Mouse (Mus musculus): ENCODE results near the gene Mapk8. TPM values are rescaled to one million over a fixed set of nuclear protein-coding genes. Genes with fewer than 3 reads are reported as not detected.

Mapk8 gene
- total RNA-seq (2021) (10 to 100 TPM; 26.2 to 29.5 TPM), polyA plus RNA-seq (2012; rRNA removed) (7.3 and 20.6 TPM in 2 replicates)
- long read RNA-seq, partial matches to known transcripts: 0 of 1 reads
- long read RNA-seq, other reads (novel, unspliced or antisense): 0 of 1 reads

GRCm38 (mm10) chr14:33447027-33447569 is at the start of gene Mapk8:
Gene Mapk8 (minus strand): TSS chr14:33447158.
- Histone ChIP-seq H3K36me3 (ENCODE audit: control insufficient read depth, insufficient read depth, low read length) (peaks cover 8% of the 10 kb centered on the region), H3K4me1 (ENCODE audit: control insufficient read depth, insufficient read depth, low read length) (peaks cover 6% of the 10 kb centered on the region), H3K9ac (ENCODE audit: low read depth, low read length) (peak within 1 kb of the TSS; percentile 93), H3K27ac (peak within 1 kb of the TSS; percentile 91), H3K79me2 (replicated peaks; ENCODE audit: control insufficient read depth, insufficient read depth, low read length) (peaks cover 3% of the 10 kb centered on the region; the same call in 1 of the 2 replicates), H3K27me3 (ENCODE audit: control insufficient read depth, insufficient read depth, low read length) (no peaks in the 10 kb centered on the region), H3K4me3 (peak within 1 kb of the TSS; percentile 95)
- under 1% methylated on average over 70 of the region's 70 CpGs for WGBS
- intact Hi-C loops (cut with DNase I): no loop called here
- peak; percentile 98 to 100 for DNase-seq
- TF ChIP-seq POLR2A (IDR thresholded peaks at IDR 0.05; ENCODE audit: insufficient read depth, low read depth, low read length): peak; percentile 81
- TF ChIP-seq EP300 (IDR thresholded peaks at IDR 0.05; ENCODE audit: insufficient read depth, low read depth, low read length): no peak
- TF ChIP-seq CTCF (IDR thresholded peaks at IDR 0.05): peak; percentile 41

GRCm38 (mm10) chr14:33495226-33495625 is 48.3 kb upstream of the Mapk8 start:
- Histone ChIP-seq H3K36me3 (ENCODE audit: control insufficient read depth, insufficient read depth, low read length) (no peaks in the 10 kb centered on the region), H3K9ac (ENCODE audit: low read depth, low read length) (no peak overlapping the region), H3K27ac (no peak overlapping the region), H3K79me2 (replicated peaks; ENCODE audit: control insufficient read depth, insufficient read depth, low read length) (no peaks in the 10 kb centered on the region), H3K4me3 (no peak overlapping the region), H3K27me3 (ENCODE audit: control insufficient read depth, insufficient read depth, low read length) (no peaks in the 10 kb centered on the region), H3K4me1 (ENCODE audit: control insufficient read depth, insufficient read depth, low read length) (peaks cover 8% of the 10 kb centered on the region)
- 77% methylated on average over 4 of the region's 4 CpGs for WGBS
- intact Hi-C loops (cut with DNase I): no loop called here
- no peak for TF ChIP-seq EP300 (IDR thresholded peaks at IDR 0.05; ENCODE audit: insufficient read depth, low read depth, low read length)
- no peak for TF ChIP-seq POLR2A (IDR thresholded peaks at IDR 0.05; ENCODE audit: insufficient read depth, low read depth, low read length)
- no peak for TF ChIP-seq CTCF (IDR thresholded peaks at IDR 0.05)
- DNase-seq: no peak

- no peaks in the 10 kb centered on the region for H3K79me2 ChIP-seq (replicated peaks; ENCODE audit: control insufficient read depth, insufficient read depth, low read length)
- WGBS: 48% methylated on average over 15 of the region's 15 CpGs
- H3K36me3 ChIP-seq (ENCODE audit: control insufficient read depth, insufficient read depth, low read length): no peaks in the 10 kb centered on the region
- H3K4me1 ChIP-seq (ENCODE audit: control insufficient read depth, insufficient read depth, low read length): no peaks in the 10 kb centered on the region
- no peak for TF ChIP-seq POLR2A (IDR thresholded peaks at IDR 0.05; ENCODE audit: insufficient read depth, low read depth, low read length)
- no peak for TF ChIP-seq CTCF (IDR thresholded peaks at IDR 0.05)
- TF ChIP-seq EP300 (IDR thresholded peaks at IDR 0.05; ENCODE audit: insufficient read depth, low read depth, low read length): no peak
- no peak overlapping the region for H3K4me3 ChIP-seq
- no peak for DNase-seq
- intact Hi-C loops (cut with DNase I): no loop called here
- H3K9ac ChIP-seq (ENCODE audit: low read depth, low read length): no peak overlapping the region
- no peak overlapping the region for H3K27ac ChIP-seq
- H3K27me3 ChIP-seq (ENCODE audit: control insufficient read depth, insufficient read depth, low read length): no peaks in the 10 kb centered on the region
Observed at GRCm38 (mm10) chr14:33487805-33488550, 41.0 kb upstream of the Mapk8 start.

- Histone ChIP-seq H3K36me3 (ENCODE audit: control insufficient read depth, insufficient read depth, low read length) (no peaks in the 10 kb centered on the region), H3K27me3 (ENCODE audit: control insufficient read depth, insufficient read depth, low read length) (no peaks in the 10 kb centered on the region), H3K9ac (ENCODE audit: low read depth, low read length) (no peak overlapping the region), H3K4me3 (no peak overlapping the region), H3K4me1 (ENCODE audit: control insufficient read depth, insufficient read depth, low read length) (no peaks in the 10 kb centered on the region), H3K27ac (no peak overlapping the region), H3K79me2 (replicated peaks; ENCODE audit: control insufficient read depth, insufficient read depth, low read length) (no peaks in the 10 kb centered on the region)
- DNase-seq: no peak
- 46% methylated on average over 3 of the region's 3 CpGs for WGBS
- no peak for TF ChIP-seq EP300 (IDR thresholded peaks at IDR 0.05; ENCODE audit: insufficient read depth, low read depth, low read length)
- TF ChIP-seq POLR2A (IDR thresholded peaks at IDR 0.05; ENCODE audit: insufficient read depth, low read depth, low read length): no peak
- no peak for TF ChIP-seq CTCF (IDR thresholded peaks at IDR 0.05)
- intact Hi-C loops (cut with DNase I): no loop called here
Observed at GRCm38 (mm10) chr14:33481991-33482390, 35.0 kb upstream of the Mapk8 start.

GRCm38 (mm10) chr14:33476094-33476760 is 29.3 kb upstream of the Mapk8 start:
- no peaks in the 10 kb centered on the region for H3K27me3 ChIP-seq (ENCODE audit: control insufficient read depth, insufficient read depth, low read length)
- TF ChIP-seq POLR2A (IDR thresholded peaks at IDR 0.05; ENCODE audit: insufficient read depth, low read depth, low read length): no peak
- TF ChIP-seq CTCF (IDR thresholded peaks at IDR 0.05): no peak
- no peak for TF ChIP-seq EP300 (IDR thresholded peaks at IDR 0.05; ENCODE audit: insufficient read depth, low read depth, low read length)
- H3K36me3 ChIP-seq (ENCODE audit: control insufficient read depth, insufficient read depth, low read length): no peaks in the 10 kb centered on the region
- no peak overlapping the region for H3K9ac ChIP-seq (ENCODE audit: low read depth, low read length)
- no peaks in the 10 kb centered on the region for H3K4me1 ChIP-seq (ENCODE audit: control insufficient read depth, insufficient read depth, low read length)
- intact Hi-C loops (cut with DNase I): no loop called here
- H3K79me2 ChIP-seq (replicated peaks; ENCODE audit: control insufficient read depth, insufficient read depth, low read length): no peaks in the 10 kb centered on the region
- no peak for DNase-seq
- no peak overlapping the region for H3K4me3 ChIP-seq
- H3K27ac ChIP-seq: no peak overlapping the region
- WGBS: 12% methylated on average over 3 of the region's 3 CpGs
